Mouse (Mus musculus) adrenal gland, postnatal 14 days (tissue): ENCODE measurements at regions not wholly inside any gene's neighbourhood (a gene's known extent, or its start where the extent isn't known, plus 50 kb on each side); places are given as distances from the start of the nearest gene placed in this dataset.

Source experiments
- DNase-seq: peaks from one replicate; pipeline ENCODE4 v3.0.0; 2021; ENCODE audit warnings: mixed read lengths

DNA sequence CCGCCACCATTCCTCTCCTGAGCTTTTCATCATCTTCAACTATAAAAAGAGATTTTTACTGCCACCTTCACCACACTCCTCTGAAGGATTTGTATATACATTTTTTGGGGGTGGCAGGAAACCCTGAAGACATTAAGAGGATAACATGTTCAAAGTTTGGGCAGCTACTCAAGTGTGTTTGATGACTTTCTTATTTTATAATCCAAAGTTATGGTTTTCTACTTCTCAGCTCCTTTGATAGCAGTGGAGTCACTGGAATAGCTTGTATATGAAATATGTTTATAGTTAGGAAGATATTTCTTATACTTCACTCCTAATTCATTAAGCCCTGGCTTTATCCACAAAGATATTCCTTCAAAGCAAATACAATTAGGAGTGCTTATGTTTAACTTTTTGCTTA is 229.5 kb upstream of the Lcorl start:
- no peak for DNase-seq

DNA sequence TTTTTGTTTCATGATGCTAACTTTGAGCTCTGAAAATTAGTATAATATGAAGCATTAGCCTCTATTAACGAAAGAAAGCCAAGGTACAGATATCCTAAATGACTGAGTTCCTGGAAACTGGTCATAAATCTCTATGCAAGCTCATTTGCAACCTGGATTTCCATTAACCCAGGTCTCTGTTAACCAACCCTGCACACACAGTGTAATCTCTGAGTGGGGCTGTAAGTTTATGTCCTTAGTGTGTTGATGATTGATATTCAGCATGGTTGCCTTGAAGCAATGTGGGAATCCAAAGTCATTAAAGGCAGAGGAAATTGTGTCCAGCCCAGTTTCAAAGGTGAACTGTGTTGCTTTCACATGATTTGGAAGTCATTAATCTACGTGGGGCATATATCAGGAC is 225.9 kb upstream of the Lcorl start:
- no peak for DNase-seq

DNA sequence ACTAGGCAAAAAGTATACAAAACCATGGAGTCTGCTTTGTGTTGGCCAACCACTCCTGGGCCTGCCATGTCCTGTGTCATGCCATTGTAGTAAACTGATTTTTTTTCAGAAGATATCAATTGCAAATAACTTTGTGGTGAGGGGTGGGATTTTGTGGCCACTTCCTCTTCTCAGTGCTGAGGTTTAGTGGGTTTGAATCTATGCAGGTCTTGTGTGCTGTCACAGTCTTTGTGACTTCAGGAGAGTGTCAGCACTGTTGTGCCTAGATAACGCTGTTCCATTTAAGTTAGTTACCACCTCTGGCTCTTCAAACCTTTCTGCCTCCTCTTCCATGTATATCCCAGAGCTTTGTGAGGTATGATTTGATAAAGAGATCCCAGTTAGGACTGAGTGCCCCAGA is 216.3 kb upstream of the Lcorl start:
- DNase-seq, result no peak

DNA sequence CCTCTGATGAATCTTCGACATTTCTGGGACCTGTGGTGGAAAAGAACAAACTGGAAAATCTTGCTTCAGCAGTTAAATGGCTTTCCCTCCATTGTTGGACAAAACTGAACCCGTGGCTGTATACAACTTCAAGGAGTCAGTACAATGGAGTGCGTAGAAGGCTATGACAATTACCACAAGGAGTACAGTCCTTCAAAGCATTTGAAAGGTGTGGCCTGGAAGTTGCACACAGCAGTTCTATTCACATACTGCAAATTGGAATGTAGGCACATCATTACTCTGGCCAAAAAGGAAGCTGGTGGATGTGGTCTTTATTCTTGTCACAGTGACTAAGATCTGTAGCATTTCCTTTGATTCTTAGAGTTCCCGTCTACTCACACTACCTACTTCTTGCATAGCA is 215.7 kb upstream of the Lcorl start:
- DNase-seq, result no peak

DNA sequence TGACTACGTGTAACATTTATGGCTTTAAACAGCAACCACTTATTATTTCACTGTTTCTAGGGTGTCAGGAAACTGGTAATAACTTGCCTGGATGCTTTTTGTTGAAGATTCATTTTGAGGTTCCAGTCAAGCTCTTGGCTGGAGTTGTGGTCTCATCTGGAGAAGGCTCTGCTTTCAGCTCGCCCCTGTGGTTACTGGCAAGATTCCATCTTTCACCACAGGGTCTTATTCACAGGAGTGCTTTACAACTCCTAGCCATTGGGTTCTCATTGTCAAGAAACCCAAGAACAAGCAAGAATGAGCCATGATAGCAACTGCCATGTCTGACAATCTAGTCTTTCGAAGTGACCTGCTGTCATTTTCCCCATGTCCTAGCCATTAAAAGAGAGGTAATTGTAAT is 202.5 kb upstream of the Lcorl start:
- DNase-seq, result no peak

DNA sequence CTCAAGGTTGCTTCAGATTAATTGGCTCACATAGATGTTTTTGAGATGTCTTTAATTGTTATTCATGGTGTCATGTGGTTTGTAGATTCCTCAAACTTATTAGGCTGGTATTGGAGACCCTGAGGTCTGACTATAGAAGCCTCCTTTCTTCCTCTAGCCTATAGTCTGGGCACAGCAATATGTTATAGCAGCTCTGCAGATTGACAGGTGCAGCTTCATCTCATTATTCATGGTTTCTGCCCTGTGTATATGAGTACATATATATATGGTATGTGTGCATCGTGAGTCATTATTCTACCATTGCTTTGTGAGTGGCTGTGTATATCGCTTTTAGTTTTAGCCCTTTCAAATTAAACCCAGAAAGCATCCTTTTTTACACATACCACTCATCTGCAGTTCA is 197.4 kb upstream of the Lcorl start:
- DNase-seq, result no peak

DNA sequence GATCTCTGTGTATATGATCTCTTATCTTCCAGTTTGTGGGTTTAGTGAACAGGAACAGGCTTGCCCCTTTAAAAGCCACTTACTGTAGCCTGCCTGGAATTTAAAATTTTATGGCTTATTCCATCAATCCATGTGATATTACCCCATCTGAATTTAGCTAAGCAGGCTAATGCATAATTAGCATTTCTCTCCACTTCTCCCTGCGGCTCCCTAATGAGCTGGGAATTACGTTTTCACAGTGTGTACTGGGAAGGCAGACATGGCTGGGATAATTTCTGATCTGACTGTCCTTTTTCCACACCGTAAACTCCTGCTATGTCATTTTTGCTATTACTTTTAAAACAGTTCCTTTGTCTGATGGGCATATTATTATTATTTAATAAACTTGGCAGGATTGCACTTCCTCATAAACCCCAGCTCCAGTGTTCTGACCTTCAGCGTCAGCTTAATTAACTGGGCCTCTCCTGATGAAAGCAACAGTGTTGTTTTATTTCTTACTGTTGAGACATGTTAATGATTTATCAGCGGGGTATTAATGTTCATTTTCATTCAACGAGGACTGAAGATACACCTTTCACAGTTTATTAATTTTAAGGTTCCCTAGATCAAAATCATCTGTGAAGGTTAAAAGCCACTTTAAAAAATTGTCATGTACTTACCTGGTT is 185.4 kb upstream of the Lcorl start:
- DNase-seq, result no peak

DNA sequence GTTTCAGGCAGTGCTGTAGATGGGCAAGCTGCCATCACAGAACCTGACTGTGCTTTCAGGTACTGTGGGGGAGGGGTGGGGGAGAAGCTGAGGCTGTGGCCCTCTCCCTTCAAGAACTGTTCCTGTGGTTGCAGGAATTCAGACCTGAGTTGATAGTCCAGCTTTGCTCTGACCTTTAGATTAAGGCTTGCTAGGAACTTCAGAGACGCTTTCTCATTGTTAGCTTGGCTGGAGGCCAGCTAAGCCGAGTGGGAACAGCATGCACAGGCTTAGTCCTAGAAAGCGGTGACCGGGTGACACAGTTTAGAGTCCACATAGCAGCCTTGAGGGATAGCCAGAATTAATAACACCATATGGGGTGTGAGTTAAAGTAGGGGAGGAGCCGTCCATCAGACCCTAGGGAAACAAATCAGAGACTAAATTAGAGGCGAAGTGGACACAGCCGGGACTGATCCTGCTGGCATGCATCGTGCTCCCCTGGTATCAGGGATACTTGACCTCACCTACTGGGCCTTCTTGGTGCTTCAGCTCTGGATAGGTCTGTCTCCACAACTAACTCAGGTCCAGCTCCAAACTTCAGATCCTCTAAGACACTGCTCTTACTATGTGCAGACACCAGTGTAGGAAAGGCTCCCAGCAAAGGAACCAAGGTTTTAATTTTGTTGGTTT is 175.7 kb upstream of the Lcorl start:
- DNase-seq, result peak; percentile 64

DNA sequence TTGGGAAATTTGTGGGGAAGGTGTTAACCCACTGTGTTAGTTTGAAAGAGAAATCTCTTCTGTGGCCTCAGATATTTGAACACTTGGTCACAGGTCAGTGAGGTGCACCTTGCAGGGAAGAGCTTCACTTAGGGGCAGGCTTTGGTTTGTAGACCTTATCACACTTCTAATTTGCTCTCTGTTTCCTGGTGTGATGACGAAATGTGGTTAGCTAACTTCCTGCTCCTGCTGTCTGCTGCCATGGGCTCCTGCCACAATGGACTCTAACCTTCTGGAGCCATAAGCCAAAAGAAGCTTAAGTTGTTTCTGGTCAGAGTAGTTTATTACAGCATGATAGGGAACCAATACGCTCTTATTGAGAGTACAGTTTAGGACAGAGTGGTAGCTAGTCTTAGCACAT is 174.8 kb upstream of the Lcorl start:
- DNase-seq, result no peak

DNA sequence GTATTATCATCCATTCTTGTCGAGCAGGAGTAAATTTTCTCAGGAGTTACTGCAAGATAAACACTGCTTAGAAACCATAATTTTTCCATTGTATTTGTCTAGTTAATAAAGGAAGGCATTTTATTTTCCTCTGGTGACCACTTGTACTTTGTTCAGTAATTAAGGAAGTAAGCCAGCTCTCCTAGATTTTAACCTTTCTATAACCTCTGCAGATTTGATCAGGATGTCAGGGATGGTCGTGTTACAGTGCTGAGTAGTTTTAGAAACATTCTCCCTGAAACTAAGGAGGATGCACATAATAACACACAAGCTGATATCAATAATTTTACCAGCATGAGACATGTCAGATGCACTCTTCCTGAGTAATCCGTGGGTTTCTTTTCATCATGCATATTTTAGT is 166.7 kb upstream of the Lcorl start:
- no peak for DNase-seq

DNA sequence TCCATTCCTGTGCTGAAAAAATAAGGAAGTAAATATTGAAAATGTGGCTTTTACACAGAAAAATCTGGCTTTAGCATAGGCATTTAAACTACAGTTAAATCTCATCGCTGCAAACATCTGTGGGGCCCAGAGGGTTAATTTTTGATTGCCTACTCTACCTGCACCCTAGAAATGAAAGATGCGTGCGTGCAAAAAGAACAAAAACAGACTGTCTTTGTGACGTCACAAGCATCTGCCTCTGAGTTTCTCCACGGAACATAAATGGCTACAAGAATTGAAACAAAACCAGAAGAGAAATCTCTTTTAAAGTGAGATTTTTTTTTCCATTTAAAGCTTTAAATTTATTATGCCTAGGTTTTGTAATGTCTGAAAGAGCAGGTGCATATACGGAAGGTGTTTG is 166.0 kb upstream of the Lcorl start:
- DNase-seq, result no peak

DNA sequence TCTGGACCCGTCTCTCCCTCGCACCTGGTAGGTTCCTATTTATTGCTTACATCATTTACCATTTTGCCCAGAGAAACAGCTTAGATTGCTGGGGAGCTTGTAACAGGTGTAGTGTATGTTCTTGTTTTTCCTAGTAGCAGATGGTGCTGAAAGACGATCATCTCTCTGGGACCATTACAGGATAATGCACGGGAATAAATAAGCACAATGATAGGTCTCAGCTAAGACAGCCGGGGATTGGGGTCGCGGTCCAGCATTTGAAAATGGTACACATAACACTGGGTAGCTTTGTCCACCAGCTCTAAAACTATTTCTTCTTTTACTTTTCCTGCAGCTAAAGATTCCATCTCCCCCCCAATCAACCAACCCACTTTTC is 164.6 kb upstream of the Lcorl start:
- DNase-seq, result no peak

DNA sequence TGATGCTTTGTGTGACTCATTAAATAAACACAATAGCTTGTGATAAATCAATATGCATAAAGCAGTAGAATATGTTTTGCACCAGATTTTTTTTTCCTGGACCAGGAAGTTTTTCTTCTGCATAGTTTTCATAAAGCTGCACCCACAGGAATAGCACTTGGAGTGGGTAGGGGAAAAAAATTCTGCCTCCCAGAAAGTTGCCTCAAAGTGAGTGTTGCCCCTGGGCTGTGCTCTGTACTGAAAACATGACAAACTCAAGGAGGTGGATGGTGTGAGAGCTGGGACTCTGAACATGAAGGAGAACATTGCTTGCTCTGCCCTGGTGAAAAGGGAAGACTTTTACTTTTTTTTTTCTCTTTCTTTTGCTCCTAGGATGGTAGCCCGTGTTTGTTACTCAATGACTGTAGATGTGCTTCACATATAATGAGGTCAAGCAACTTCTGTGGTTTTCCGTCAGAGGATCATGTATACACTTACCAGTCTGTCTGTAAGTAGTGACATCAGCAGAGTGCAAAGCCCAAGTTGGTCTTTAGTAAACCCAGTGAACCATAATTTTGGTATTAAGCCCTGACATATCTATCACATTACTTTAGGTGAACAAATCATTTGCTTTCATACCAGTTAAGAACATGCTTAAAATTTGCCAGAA is 164.1 kb upstream of the Lcorl start:
- DNase-seq, result no peak

DNA sequence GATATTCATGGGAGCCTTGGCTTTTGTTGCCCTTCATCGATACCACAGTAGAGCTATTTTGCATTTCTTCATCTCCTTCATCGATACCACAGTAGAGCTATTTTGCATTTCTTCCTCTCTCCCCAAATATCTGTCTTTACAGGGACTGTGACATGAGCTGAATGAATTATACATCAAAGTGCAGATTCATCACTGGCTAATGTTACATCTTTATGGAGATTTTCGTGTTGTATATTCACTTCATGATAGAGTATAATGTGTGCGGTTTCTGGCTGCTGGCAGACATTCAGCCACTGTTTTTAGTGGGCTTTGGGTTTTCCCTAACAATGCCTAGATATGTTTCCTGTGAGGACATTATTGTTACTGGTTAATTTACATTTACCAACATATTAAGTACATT is 162.8 kb upstream of the Lcorl start:
- DNase-seq, result no peak

DNA sequence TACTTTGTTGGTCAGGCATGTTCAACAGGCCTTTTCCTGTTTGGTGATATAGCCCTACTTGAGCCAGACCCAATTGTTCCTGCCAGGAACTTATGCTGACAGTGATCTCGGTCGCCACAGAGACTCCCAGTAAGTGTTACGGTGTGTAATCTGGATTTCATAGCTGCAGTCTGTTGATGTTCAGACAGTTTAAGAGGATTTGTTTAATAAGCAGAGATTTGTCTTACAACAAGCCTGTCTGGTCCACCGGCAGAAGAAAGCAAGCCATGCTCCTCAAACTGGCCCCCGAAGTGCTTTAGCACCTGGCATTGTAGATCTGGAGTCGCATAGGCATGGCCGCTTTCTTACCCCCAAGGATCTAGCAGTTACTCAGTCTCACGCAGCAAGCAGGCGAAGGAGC is 150.0 kb upstream of the Lcorl start:
- no peak for DNase-seq

DNA sequence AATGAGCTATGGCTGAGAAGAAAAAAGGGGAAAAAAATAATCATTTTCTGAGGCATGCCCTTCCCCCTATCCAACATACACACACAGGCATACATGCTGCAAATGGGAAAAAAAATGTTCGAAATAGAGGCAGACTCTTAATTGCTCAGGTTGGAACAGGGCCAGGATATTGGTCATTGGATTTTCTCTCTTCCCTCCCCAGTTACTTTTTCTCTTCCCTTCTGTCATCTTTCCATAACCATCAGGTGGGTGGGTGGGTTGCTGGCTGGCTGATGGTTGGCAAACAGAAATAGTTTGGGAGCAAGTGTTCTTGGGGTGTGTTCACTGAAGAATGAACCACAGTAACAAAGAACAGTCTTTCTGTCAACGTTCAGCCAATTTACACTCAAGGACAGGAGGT is 149.3 kb upstream of the Lcorl start:
- DNase-seq, result no peak

DNA sequence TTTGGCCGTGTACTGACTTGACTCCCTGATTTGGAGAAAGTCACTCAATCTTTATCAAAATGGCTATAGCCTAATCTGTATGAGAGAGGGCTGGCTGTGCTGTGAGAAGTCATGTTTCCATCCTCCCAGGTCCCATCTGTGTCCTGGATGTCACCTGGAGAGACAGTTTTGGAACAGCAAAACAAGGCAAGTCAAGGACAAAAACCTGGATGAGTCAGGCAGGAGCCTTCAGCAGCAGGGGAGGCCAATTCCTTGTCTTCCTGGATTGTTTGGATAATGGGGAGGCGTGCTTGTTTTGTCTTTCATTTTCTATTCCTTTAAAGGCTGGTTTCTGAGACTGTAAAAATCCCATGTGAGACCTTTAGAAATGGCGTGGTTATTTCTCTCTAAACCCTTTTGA is 148.8 kb upstream of the Lcorl start:
- no peak for DNase-seq

DNA sequence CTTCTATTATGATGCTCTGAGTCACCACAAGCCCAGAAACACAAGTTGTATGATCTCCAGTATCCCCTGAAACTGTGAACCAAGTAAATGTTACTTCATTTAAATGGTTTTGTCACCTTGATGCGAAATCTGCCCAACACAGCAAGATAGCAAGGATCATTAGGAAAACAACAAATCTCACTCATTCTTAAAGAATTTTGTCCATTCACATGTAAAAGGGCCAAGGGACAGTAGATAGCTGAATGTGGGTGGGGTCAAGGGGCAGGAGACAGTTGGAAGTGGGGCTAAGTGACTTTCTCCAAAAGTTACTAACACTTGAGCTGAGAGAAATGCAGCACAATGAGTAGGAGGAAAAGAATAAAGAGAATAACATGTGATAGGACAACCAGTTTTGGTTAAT is 148.2 kb upstream of the Lcorl start:
- DNase-seq, result no peak

DNA sequence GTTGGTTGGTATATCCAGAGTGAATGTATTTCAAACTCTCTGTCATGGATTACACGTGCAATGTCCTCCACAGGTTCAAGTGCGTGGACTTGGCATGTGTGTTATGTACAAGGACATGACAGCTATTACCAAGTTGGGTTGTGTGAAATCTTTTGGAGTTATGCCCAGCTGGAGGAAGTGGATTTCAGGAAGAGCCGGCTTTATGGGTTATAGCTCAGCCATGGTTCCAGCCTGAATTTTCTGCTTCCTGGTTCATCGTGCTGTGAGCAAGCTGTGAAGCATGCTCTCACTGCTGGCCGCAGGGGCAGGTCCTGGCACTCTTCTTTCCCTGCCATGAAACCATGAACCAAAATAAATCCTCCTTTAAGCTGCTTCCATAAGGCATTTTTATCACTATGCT is 144.6 kb upstream of the Lcorl start:
- peak; percentile 18 for DNase-seq

DNA sequence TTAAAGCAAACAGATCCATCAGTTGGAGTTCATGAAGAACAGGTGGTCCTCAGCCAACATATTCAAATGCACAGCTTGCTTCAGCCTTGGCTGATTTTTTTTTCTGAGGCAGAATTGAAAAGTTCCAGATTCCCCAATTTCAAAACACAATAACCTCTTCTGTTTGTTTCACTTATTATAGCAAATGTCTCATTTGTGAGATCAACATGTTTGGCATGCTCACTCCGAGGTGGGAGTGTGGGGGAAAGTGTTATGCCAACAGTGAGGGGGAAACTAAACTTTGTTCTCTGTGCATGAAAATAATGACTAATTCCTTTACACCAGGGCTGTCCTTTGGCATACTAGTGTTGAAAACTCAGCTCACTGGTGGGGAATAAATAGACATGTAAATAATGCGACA is 100.4 kb upstream of the Lcorl start:
- DNase-seq, result no peak

DNA sequence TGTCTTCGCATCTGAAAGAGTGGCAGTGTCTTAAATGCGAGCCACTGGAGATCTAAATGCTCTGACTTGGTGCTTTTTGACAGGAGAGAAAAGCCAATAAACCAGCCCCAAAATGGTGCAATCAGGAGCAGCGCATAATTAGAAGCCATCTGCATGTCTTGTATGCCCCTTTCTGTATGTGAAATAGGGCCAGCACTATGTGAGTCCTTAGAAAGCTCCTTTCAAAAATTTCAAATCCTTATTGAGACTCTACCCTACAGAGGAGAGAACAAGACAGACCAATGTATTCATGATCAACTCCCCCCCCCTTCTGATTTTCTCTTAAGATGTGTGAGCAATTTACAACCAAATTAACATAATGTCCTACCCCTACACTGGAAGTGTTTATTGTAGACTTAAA is 86.6 kb upstream of the Lcorl start:
- no peak for DNase-seq

DNA sequence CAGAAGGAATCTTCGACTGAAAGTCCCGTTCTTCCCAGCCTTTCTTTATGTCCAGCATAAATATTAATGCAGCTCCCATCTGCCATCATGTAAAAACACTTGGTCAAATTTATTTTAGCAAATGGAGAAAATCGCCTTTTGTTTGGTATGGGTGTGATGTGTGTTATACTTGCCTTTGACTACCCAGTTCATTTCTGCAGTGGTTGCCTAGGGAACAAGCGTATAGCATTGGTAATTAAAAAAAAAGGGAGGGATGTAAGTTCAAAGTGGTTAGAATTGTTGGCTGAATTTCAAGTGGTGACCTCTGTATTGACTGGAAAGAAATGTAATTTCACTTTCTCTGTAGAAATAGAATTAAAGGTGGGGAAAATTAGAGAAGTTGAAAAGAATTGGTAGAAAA is 75.6 kb upstream of the Lcorl start:
- DNase-seq, result no peak

DNA sequence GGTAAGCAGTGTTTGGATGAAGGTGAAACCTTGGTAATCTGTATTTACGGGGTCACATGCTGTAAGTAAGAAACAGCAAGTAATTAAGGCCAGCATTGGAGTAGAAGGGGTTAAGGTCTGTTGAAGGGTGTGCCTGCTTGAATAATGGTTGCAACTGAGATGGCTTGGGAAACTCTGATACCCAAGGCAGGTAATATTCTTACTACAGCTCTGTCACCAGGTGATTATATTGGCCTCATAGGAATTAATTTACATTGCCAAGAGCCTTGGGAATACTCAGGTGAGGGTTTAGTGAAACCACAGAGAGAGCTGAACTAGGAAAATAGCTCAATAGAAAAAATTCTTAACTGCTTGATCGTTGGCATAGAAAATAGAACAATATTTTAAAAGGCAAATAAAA is 73.8 kb upstream of the Lcorl start:
- no peak for DNase-seq

DNA sequence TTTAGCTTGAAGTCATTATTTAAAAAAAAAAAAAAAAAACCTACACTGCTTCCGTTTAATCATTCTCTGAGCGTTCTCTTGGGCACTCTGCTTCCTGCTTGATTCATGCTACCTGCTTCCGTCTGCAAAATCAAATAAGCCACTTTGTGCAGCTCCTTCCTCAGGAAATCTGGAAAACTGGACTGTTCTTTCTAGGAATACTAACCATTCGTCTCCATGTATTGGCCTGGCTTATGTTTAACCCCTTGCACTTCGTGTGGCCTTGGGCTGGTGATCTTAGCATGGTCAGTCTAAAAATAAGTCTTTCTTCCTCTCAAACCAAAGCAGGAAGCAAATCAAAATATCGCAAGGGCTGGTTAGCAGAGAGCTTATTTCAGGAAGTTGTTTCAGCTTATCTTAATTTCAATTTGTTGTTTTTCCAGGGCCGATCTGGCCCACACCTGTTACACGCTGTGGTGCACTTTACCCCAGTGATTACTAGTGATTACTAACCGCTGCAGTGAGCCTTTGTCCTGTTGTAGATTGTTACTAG is 68.5 kb upstream of the Lcorl start:
- DNase-seq, result no peak
